Mouse (Mus musculus) forebrain, embryonic 16.5 days (tissue): ENCODE results near the gene Actl10. TPM values are rescaled to one million over a fixed set of nuclear protein-coding genes. Genes with fewer than 3 reads are reported as not detected.

Experiments
- ATAC-seq: fragments of 200-750 bp; cut with Nextera tagmentation; 2 replicates; pipeline ENCODE4 v1.8.0; 2017; ENCODE audit warnings: mild to moderate bottlenecking, moderate library complexity
- H3K27ac ChIP-seq: fragments of 300-500 bp; sonication (generic); 2 replicates; pipeline ENCODE4 v1.5.1; 2014; ENCODE audit warnings: low read length, control low read depth
- H3K27me3 ChIP-seq: fragments of 300-500 bp; sonication (generic); replicated peaks from 2 replicates; pipeline ENCODE4 v1.6.1; 2014; ENCODE audit warnings: low read length; ENCODE audit not compliant: control insufficient read depth, insufficient read depth
- H3K36me3 ChIP-seq: fragments of 300-500 bp; sonication (generic); 2 replicates; pipeline ENCODE4 v1.6.1; 2014; ENCODE audit not compliant: control insufficient read depth, insufficient read depth
- H3K4me1 ChIP-seq: fragments of 300-500 bp; sonication (generic); replicated peaks from 2 replicates; pipeline ENCODE4 v1.6.1; 2014; ENCODE audit warnings: low read length; ENCODE audit not compliant: control insufficient read depth, insufficient read depth
- H3K4me2 ChIP-seq: fragments of 300-500 bp; sonication (generic); 2 replicates; pipeline ENCODE4 v1.6.1; 2014; ENCODE audit warnings: mild to moderate bottlenecking, low read length, control low read depth
- H3K4me3 ChIP-seq: fragments of 300-500 bp; sonication (generic); replicated peaks from 2 replicates; pipeline ENCODE4 v1.5.1; 2014; ENCODE audit warnings: mild to moderate bottlenecking, low read length, control low read depth
- H3K9ac ChIP-seq: fragments of 300-500 bp; sonication (generic); replicated peaks from 2 replicates; pipeline ENCODE4 v1.6.1; 2014; ENCODE audit warnings: low read depth, low read length, control low read depth
- H3K9me3 ChIP-seq: fragments of 300-500 bp; sonication (generic); 2 replicates; pipeline ENCODE4 v1.6.1; 2016; ENCODE audit warnings: low read length; ENCODE audit not compliant: control insufficient read depth
- WGBS: fragments of 180-500 bp; shearing (Covaris S2); extraction: QIAGEN DNeasy Blood & Tissue Kit; methylation state at CpG from one replicate; pipeline ENCODE4 v1.1.7; 2014; 5-methylcytosine and 5-hydroxymethylcytosine counted together
- polyA plus RNA-seq: library from polyadenylated mRNA; unstranded; fragments of >200 nt; fragmentation: Nextera tagmentation; extraction: Ambion mirVana; gene quantifications from 2 replicates; pipeline ENCODE4 v1.2.1, GENCODE M21; 2015

Gene Actl10
- polyA plus RNA-seq, 1 experiment from 2014 or later = 0.86 TPM

GRCm38 (mm10) chr2:154601324-154601723, 49.7 kb downstream of the Actl10 start:
- 79% methylated on average over 3 of the region's 3 CpGs for WGBS
- Histone ChIP-seq H3K27me3 (peaks cover 2% of the 10 kb centered on the region; the same call in 1 of the 2 replicates), H3K4me1 (peaks cover 13% of the 10 kb centered on the region), H3K36me3 (no peaks in the 10 kb centered on the region), H3K9me3 (no peaks in the 10 kb centered on the region), H3K4me3 (no peak overlapping the region), H3K4me2 (no peak overlapping the region), H3K27ac (no peak overlapping the region), H3K9ac (no peak overlapping the region)
- no peak for ATAC-seq

Other genes starting within 250 kb of the Actl10 start
- 0.39 TPM in 1 of 2 replicates, not detected in the other for gene Bpifb9b, start 244.5 kb upstream of the Actl10 start, polyA plus RNA-seq
- 16.2 and 16.7 TPM in 2 replicates for gene Cdk5rap1, start 178.8 kb upstream of the Actl10 start, polyA plus RNA-seq
- gene Snta1, start 143.7 kb upstream of the Actl10 start, polyA plus RNA-seq = 10.0 and 10.4 TPM in 2 replicates
- gene Cbfa2t2, start 115.3 kb upstream of the Actl10 start, polyA plus RNA-seq = 73.3 and 83.6 TPM in 2 replicates
- gene 1700003F12Rik, start 4.7 kb upstream of the Actl10 start, polyA plus RNA-seq = 1.9 and 2.9 TPM in 2 replicates
- gene Necab3, start 7.1 kb downstream of the Actl10 start, polyA plus RNA-seq = 22.0 and 27.1 TPM in 2 replicates
- 10.8 and 12.1 TPM in 2 replicates for gene E2f1, start 18.1 kb downstream of the Actl10 start, polyA plus RNA-seq
- gene Pxmp4, start 51.9 kb downstream of the Actl10 start, polyA plus RNA-seq = 12.0 and 14.8 TPM in 2 replicates
- gene Zfp341, start 61.5 kb downstream of the Actl10 start, polyA plus RNA-seq = 2.6 and 3.3 TPM in 2 replicates
- gene 4930519P11Rik, start 61.7 kb downstream of the Actl10 start, polyA plus RNA-seq = not detected in 2 replicates
- gene Chmp4b, start 99.9 kb downstream of the Actl10 start, polyA plus RNA-seq = 18.5 and 19.5 TPM in 2 replicates
- gene Gm14214, start 218.3 kb downstream of the Actl10 start, polyA plus RNA-seq = not detected in 2 replicates
- gene Raly, start 239.3 kb downstream of the Actl10 start, polyA plus RNA-seq = 35.0 and 47.7 TPM in 2 replicates
- 0.73 and 0.94 TPM in 2 replicates for gene a, start 239.6 kb downstream of the Actl10 start, polyA plus RNA-seq